Mouse (Mus musculus): ENCODE results near the gene Vmn1r157. TPM values are rescaled to one million over a fixed set of nuclear protein-coding genes. Genes with fewer than 3 reads are reported as not detected.
"Not testable (repeated sequence)": the region's sequence is repeated elsewhere in the genome, so short reads cannot be mapped to it uniquely, and the experiment has no call there.

The Vmn1r157 gene
- polyA plus RNA-seq (2012; rRNA removed) = not detected in 2 replicates

GRCm38 (mm10) chr7:22761397-22761796 is at the start of gene Vmn1r157:
TSS of gene Vmn1r157 (plus strand) at chr7:22761697.
- DNase-seq (ENCODE audit: low read depth) = not testable (repeated sequence)

GRCm38 (mm10) chr7:22719610-22720009 is 41.9 kb upstream of the Vmn1r157 start, which contains the start of gene Gm4567:
TSS of gene Gm4567 (minus strand) at chr7:22719710.
- not testable (repeated sequence) for DNase-seq (ENCODE audit: low read depth)

GRCm38 (mm10) chr7:22775981-22776380 is 14.5 kb downstream of the Vmn1r157 start:
- DNase-seq (ENCODE audit: low read depth) = not testable (repeated sequence)

GRCm38 (mm10) chr7:22790682-22791081 is 29.2 kb downstream of the Vmn1r157 start, which contains the start of gene Vmn1r158:
TSS of gene Vmn1r158 (minus strand) at chr7:22790782.
- not testable (repeated sequence) for DNase-seq (ENCODE audit: low read depth)

Other genes starting within 250 kb of the Vmn1r157 start
- not detected in 2 replicates for gene Vmn1r152, start 238.7 kb upstream of the Vmn1r157 start, polyA plus RNA-seq (2012; rRNA removed)
- gene Gm8677, start 226.8 kb upstream of the Vmn1r157 start, polyA plus RNA-seq (2012; rRNA removed) = not detected in 2 replicates
- gene Gm4201, start 196.4 kb upstream of the Vmn1r157 start, polyA plus RNA-seq (2012; rRNA removed) = not detected in 2 replicates
- gene Gm4565, start 173.6 kb upstream of the Vmn1r157 start, polyA plus RNA-seq (2012; rRNA removed) = not detected in 2 replicates
- gene Vmn1r155, start 103.7 kb upstream of the Vmn1r157 start, polyA plus RNA-seq (2012; rRNA removed) = not detected in 2 replicates
- gene Gm8693, start 69.4 kb upstream of the Vmn1r157 start, polyA plus RNA-seq (2012; rRNA removed) = not detected in 2 replicates
- gene Gm4567, start 42.0 kb upstream of the Vmn1r157 start, polyA plus RNA-seq (2012; rRNA removed) = not detected in 2 replicates
- not detected in 2 replicates for gene Vmn1r158, start 29.1 kb downstream of the Vmn1r157 start, polyA plus RNA-seq (2012; rRNA removed)
- not detected in 2 replicates for gene Vmn1r159, start 81.9 kb downstream of the Vmn1r157 start, polyA plus RNA-seq (2012; rRNA removed)
- gene Vmn1r160, start 109.5 kb downstream of the Vmn1r157 start, polyA plus RNA-seq (2012; rRNA removed) = not detected in 2 replicates
- gene Gm4214, start 223.0 kb downstream of the Vmn1r157 start, polyA plus RNA-seq (2012; rRNA removed) = not detected in 2 replicates